Mouse (Mus musculus) ovary, postnatal 36 days (tissue): ENCODE results near the gene Alb.

Source experiments
- DNase-seq: peaks from one replicate; pipeline ENCODE4 v3.0.0; 2022; ENCODE audit warnings: low spot score, mixed read lengths

Gene Alb

DNA sequence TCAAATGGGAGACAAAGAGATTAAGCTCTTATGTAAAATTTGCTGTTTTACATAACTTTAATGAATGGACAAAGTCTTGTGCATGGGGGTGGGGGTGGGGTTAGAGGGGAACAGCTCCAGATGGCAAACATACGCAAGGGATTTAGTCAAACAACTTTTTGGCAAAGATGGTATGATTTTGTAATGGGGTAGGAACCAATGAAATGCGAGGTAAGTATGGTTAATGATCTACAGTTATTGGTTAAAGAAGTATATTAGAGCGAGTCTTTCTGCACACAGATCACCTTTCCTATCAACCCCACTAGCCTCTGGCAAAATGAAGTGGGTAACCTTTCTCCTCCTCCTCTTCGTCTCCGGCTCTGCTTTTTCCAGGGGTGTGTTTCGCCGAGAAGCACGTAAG lies at the start of gene Alb:
Gene Alb, plus strand, starts transcription at position 279 of the 400 bp plus-strand sequence.
- no peak for DNase-seq

DNA sequence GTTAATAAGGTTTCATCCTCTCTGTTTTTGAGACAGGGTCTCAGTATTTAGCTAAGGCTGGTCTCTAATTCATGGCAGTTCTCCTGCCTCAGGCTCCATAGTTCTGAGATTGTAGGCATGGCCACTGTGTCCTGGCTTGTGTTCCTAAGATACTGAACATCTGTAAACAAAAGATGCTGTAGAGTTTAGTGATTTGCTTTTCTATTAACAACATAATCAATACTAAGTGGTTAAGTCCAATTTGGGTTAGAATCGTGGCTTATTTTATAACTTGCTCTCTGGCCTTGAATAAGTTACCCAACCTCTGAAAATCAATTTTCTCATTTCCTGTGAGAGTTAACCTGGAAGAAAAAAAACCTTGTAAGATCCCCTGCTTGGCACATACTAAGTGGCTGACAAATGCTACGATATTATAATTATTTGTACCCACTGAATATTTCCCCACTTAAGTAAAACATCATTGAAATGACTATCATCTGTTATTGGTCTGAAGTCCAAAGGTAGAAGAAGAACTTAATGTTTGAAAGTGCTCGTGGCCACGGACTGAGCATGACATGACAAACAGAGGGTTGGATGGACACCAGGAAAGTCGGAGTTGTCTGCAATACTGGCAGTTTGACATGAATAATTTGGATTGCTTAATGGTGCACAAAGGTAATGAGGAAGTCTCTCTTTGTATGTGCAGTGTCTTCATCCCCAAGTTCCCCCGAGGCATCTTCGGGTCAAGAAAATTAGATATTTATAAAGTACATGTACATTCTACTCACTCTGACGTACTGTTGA lies 46.4 kb upstream of the Alb start:
- no peak for DNase-seq

DNA sequence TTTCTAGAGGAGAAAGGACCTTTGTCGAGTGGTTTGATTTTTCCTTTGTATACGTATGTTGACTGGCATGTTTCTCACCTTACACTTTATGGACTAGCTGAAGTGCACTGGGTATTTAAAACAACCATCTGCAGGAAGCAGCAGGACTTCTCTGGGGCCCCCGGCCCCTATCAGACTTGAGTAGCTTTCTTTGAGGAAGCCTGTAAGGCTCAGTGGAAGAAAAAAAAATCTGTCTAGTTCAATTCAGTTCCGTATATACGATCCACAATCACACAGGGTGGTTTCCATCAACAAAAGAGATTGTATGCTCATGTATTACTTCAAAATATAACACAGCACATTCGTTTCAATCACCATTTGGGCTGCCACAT lies 45.8 kb upstream of the Alb start:
- DNase-seq = no peak

DNA sequence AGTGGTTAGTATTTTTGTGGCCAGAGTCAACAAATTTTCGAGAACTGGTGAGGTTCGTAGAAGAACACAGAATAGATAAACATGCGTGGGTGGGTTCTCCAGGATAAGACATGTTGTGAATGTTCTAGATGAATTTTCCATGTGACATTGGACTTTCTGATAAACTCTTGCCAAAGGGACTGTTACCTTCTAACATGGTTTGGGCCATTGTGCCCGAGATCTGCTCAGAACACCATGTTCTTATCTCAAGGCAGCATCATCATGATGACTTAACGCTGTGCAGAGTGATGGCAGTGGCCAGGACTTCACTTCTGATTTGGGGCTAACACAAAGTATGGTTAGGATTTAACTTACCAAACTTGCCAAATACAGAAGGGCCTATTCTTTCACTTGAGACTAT lies 36.1 kb upstream of the Alb start:
- DNase-seq = no peak

- no peak for DNase-seq
Observed at GRCm38 (mm10) chr5:90425191-90425590, 35.5 kb upstream of the Alb start.

DNA sequence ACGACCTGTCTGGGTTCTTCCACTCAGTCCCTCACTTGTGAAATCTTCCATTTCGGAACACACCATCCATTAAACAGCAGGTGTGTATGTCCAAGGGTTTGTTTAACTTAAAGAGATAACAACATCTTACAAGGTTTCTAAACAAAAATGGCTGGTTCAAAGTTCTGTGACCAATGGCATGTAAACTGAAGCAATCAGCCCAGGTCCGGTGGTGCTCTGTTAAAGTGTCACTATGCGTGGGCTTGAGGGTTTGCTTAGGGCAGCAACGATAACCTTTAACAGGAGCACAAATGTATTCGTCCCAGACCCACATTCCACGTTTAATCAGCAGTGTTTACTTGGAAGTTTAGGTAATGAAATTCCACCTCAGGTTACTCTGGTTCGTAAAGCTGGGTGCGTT lies 29.6 kb upstream of the Alb start:
- DNase-seq = no peak

DNA sequence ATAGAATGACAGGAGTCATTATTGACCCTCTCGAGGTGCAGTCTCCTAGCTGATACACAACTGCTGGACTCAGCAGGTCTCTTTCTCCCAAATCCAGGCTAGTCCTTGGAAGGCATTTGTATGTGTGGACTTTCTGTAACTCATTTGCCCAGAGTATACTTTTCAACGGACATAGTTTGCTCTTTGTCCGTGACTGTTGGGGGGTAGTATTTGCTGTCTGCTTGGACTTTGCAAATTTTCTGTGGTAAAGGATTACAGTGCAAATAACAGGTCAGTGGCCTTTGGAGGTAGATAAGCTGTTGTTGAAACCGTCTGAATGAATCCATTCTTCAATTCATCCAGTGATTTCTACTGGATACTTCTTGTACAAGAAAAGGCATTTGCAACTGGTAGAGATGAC lies 21.5 kb upstream of the Alb start:
- no peak for DNase-seq

DNA sequence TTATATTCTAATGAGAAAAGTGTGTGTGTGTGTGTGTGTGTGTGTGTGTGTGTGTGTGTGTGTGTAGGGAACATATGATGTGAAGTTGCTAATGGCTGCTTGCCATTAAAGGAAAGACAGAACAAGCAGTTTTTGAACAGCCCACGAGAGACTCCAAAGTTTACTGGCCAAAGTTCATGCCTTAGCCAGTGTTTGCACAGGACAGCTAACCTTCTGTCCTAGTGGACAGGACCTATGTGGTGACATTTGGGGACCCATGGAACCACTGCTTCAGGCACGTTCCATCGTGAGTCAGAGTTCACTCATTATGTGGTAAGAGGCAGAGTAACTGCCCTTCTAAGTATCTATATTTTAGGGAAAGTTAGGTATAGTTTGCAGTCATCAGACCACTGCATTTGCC lies 13.1 kb upstream of the Alb start:
- no peak for DNase-seq

DNA sequence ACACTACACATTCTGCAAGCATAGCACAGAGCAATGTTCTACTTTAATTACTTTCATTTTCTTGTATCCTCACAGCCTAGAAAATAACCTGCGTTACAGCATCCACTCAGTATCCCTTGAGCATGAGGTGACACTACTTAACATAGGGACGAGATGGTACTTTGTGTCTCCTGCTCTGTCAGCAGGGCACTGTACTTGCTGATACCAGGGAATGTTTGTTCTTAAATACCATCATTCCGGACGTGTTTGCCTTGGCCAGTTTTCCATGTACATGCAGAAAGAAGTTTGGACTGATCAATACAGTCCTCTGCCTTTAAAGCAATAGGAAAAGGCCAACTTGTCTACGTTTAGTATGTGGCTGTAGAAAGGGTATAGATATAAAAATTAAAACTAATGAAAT lies 10.7 kb upstream of the Alb start:
- DNase-seq = no peak

GRCm38 (mm10) chr5:90452711-90453110 lies 8.0 kb upstream of the Alb start:
- no peak for DNase-seq

- no peak for DNase-seq
Observed at GRCm38 (mm10) chr5:90457241-90457640, 3.5 kb upstream of the Alb start.

DNA sequence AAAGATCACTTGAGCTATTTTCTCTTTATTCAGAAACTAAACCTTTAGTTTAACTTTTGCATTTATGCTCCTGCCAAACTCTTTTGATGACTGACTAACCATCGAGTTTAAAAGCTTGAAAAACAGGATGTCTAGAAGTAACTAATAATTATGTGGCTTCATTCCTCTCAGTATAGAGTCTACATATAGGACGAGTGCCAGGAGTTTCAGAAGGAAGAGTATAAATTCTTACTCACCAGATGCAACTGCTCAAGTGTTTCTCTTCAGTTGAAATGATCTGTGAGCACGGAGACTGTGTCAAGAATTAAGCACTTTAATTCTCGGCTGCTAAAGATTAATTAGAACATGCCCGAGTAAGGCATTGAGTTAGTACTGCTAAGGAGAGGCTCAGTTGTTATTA lies 2.0 kb upstream of the Alb start:
- DNase-seq = no peak

GRCm38 (mm10) chr5:90466806-90467205 lies 6.1 kb downstream of the Alb start:
- no peak for DNase-seq

- DNase-seq = no peak
Observed at GRCm38 (mm10) chr5:90467245-90467644, 6.5 kb downstream of the Alb start.

DNA sequence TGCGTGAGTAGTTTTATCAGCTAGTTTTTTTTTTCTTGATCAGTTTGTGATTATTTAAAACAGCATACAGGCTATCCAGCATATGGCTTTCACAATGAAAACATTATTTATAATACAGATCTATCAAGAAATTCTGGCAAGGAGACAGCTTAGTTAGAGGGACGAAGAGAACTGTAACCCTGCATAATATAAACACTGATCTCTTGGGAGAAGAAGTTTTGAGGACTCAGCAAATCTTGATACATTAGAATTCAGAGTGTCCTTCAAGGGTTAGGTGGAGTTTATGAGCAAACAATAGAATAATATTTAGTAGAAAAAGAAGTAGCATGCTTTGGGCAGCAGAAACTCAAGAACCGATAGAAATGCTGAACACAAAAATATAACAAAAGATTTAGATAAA lies 10.1 kb downstream of the Alb start:
- no peak for DNase-seq

- DNase-seq = no peak
Observed at GRCm38 (mm10) chr5:90473902-90474301, 13.2 kb downstream of the Alb start.

DNA sequence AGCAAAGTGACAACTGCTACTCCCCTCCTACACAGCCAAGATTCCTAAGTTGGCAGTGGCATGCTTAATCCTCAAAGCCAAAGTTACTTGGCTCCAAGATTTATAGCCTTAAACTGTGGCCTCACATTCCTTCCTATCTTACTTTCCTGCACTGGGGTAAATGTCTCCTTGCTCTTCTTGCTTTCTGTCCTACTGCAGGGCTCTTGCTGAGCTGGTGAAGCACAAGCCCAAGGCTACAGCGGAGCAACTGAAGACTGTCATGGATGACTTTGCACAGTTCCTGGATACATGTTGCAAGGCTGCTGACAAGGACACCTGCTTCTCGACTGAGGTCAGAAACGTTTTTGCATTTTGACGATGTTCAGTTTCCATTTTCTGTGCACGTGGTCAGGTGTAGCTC lies 13.7 kb downstream of the Alb start:
- DNase-seq = no peak

DNA sequence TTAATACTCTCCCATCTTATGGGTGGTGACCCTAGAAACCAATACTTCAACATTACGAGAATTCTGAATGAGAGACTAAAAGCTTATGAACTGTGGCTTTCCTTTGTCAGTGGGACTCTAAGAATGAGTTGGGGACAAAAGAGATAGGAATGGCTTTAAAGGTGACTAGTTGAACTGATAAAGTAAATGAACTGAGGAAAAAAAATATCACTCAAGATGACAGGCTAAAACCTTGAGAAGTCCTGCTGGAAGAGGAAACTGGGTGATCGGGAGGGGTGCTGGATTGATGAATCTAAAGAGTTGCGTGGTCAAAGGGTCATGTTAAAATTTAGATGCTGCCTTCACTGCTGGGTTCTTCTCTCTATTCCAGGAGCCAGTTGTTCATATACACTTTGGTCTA lies 16.0 kb downstream of the Alb start:
- no peak for DNase-seq

DNA sequence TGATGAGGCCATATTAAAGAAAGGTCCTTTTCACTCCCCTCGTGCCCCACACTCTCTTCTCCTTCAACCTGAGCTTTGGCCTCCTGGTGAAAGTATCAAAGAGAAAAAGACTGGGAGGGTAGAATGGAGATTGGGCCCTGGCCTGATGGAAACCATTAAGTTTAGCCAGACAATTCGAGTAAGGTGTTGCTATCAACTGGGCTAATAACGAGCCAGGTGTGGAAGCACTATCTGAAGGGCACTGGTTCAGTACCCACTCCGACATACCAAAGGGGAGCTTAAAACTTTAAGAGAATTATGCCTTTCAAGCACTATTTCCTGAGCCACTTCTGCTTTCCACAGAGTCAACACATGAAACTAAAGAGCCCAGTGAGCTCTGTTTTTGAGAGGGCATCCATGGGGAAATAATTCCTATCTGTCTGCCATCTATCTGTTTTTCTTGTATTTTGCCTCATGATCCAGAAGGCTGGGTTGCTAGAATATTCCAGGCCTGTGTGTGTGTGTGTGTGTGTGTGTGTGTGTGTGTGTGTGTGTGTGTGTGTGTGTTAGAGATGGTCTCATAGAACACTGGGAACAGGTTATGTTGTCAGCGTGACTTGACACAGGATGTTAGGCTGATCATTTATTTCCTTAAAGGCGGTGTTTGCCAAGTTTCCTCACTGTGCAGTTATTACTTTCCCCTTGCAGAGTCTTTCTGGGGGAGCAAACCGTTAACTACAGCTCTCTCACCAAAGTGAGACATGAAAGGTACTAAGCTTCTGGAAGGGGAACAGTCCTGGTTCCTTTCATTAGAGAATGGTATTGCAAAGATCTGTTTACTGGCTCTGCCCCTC lies 16.8 kb downstream of the Alb start:
- DNase-seq = no peak

- DNase-seq = no peak
Observed at GRCm38 (mm10) chr5:90478886-90479285, 18.2 kb downstream of the Alb start.

DNA sequence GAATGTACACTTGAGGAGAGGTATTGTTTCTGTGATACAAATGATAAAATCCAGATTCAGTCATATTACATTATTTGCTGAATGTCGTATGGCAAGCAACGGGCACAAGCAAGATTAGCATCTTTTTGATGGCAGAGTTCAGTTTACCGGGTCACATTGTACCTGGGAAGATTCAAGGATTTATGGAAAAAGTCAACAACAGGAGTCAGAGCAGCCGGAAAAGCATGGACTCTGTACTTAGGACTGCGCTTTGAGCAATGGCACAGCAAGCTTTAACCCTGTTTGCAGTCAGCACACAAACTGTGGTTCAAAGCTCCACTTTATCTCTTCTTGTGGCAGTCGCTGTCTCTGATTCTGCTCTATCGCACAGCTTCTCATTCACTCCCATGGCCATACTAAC lies 24.9 kb downstream of the Alb start:
- DNase-seq = no peak

DNA sequence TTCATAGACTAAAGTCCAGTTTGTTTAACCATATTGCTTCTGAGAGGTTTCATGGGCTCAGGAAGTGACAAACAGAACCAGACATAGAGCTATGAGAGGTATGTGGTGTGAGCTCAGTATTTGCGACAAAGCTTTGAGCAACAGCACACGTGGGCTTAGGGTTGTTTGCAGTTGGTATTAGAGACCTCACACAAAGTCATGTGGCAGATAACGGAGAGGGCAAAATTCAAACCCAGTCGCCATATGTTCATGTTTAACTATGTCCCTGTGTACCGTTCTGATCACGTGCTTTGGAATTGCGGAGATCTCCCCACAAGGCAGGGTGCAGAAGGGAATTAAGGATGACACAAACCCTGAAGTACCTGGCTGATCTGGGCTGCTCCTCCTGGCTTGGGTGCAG lies 27.6 kb downstream of the Alb start:
- no peak for DNase-seq

- no peak for DNase-seq
Observed at GRCm38 (mm10) chr5:90490518-90490917, 29.8 kb downstream of the Alb start, which contains the start of gene Afp. Afp (plus strand) TSS chr5:90490737.

GRCm38 (mm10) chr5:90492440-90492839 lies 31.7 kb downstream of the Alb start:
- DNase-seq = no peak
